Mouse (Mus musculus) cortical plate, adult 2 months (tissue): ENCODE data around the gene Rhbdf1. TPM values are rescaled to one million over a fixed set of nuclear protein-coding genes. Genes with fewer than 3 reads are reported as not detected.

Source experiments
- H3K27ac ChIP-seq: fragments of 200-500 bp; 2 replicates; pipeline ENCODE4 v1.5.1; 2012; ENCODE audit warnings: low read length, control low read depth, inconsistent platforms; ENCODE audit not compliant: insufficient read depth
- H3K4me1 ChIP-seq: fragments of 200-500 bp; 2 replicates; pipeline ENCODE4 v1.6.1; 2011; ENCODE audit warnings: low read length; ENCODE audit not compliant: control insufficient read depth, insufficient read depth
- H3K4me3 ChIP-seq: fragments of 200-500 bp; 2 replicates; pipeline ENCODE4 v1.5.1; 2011; ENCODE audit warnings: mild to moderate bottlenecking, low read length, control low read depth; ENCODE audit not compliant: insufficient read depth
- CTCF ChIP-seq: fragments of 200-500 bp; IDR thresholded peaks from 2 replicates; pipeline ENCODE4 v1.5.1; 2011; ENCODE audit warnings: mild to moderate bottlenecking, control low read depth, low read length; ENCODE audit not compliant: insufficient read depth; ENCODE audit errors: extremely low read depth
- POLR2A ChIP-seq: fragments of 200-500 bp; IDR thresholded peaks from 2 replicates; pipeline ENCODE4 v1.6.1; 2011; ENCODE audit warnings: mild to moderate bottlenecking, low read length, control low read depth; ENCODE audit not compliant: insufficient read depth; ENCODE audit errors: extremely low read depth
- polyA plus RNA-seq: library from polyadenylated mRNA; depleted of rRNA; stranded (reverse); fragments of >200 nt; gene quantifications from 2 replicates; pipeline ENCODE4 v1.2.3, GENCODE M21; 2012

The Rhbdf1 gene
- polyA plus RNA-seq, 1 experiment: 26.9 TPM

GRCm38 (mm10) chr11:32223297-32223967 lies 1.3 kb upstream of the Rhbdf1 start:
- no peak overlapping the region; the same call in 1 of the 2 replicates for H3K4me3 ChIP-seq

GRCm38 (mm10) chr11:32222570-32223194 lies 582 bp upstream of the Rhbdf1 start:
- H3K4me1 ChIP-seq: peaks cover 6% of the 10 kb centered on the region
- no peak overlapping the region for H3K27ac ChIP-seq
- H3K4me3 ChIP-seq: peak overlapping the region; percentile 41; the same call in 1 of the 2 replicates
- no peak for TF ChIP-seq POLR2A
- no peak for TF ChIP-seq CTCF

More at GRCm38 (mm10) chr11:32223297-32223967, 1.3 kb upstream of the Rhbdf1 start:
- peaks cover 6% of the 10 kb centered on the region for H3K4me1 ChIP-seq
- no peak overlapping the region for H3K27ac ChIP-seq
- no peak for TF ChIP-seq CTCF
- no peak for TF ChIP-seq POLR2A

- Histone ChIP-seq H3K4me1 (peaks cover 2% of the 10 kb centered on the region), H3K4me3 (peak overlapping the region; percentile 41), H3K27ac (peak overlapping the region; percentile 66)
- TF ChIP-seq CTCF: no peak
- TF ChIP-seq POLR2A: no peak
Measured at GRCm38 (mm10) chr11:32221225-32221950, 712 bp downstream of the Rhbdf1 start.

GRCm38 (mm10) chr11:32220607-32221224 lies 1.4 kb downstream of the Rhbdf1 start:
- H3K4me3 ChIP-seq: peak overlapping the region; percentile 41; the same call in 1 of the 2 replicates
- no peak overlapping the region for H3K27ac ChIP-seq
- TF ChIP-seq CTCF (no peak), POLR2A (no peak)
- peaks cover 2% of the 10 kb centered on the region for H3K4me1 ChIP-seq

GRCm38 (mm10) chr11:32219287-32219686 lies 2.8 kb downstream of the Rhbdf1 start:
- Histone ChIP-seq H3K4me3 (no peak overlapping the region), H3K27ac (no peak overlapping the region), H3K4me1 (peaks cover 2% of the 10 kb centered on the region; the same call in 1 of the 2 replicates)
- no peak for TF ChIP-seq POLR2A
- no peak for TF ChIP-seq CTCF

- Histone ChIP-seq H3K27ac (no peak overlapping the region), H3K4me1 (peaks cover 2% of the 10 kb centered on the region; the same call in 1 of the 2 replicates), H3K4me3 (no peak overlapping the region)
- TF ChIP-seq POLR2A: no peak
Measured at GRCm38 (mm10) chr11:32218501-32219050, 3.5 kb downstream of the Rhbdf1 start.

GRCm38 (mm10) chr11:32216851-32217250 lies 5.2 kb downstream of the Rhbdf1 start:
- H3K4me1 ChIP-seq: no peaks in the 10 kb centered on the region
- no peak overlapping the region for H3K4me3 ChIP-seq
- no peak overlapping the region for H3K27ac ChIP-seq
- TF ChIP-seq POLR2A (no peak), CTCF (peak; percentile 84)

- Histone ChIP-seq H3K27ac (no peak overlapping the region), H3K4me1 (no peaks in the 10 kb centered on the region), H3K4me3 (no peak overlapping the region)
- TF ChIP-seq CTCF (no peak), POLR2A (no peak)
Measured at GRCm38 (mm10) chr11:32215372-32216162, 6.5 kb downstream of the Rhbdf1 start.

GRCm38 (mm10) chr11:32210623-32211022 lies 11.5 kb downstream of the Rhbdf1 start:
- Histone ChIP-seq H3K4me1 (no peaks in the 10 kb centered on the region), H3K4me3 (no peak overlapping the region), H3K27ac (no peak overlapping the region)
- TF ChIP-seq CTCF (no peak), POLR2A (no peak)
